Mouse (Mus musculus) ES-E14 (cell line): ENCODE data around the gene Tm4sf1.

Source experiments
- MAFK ChIP-seq: IDR thresholded peaks from 2 replicates; pipeline ENCODE4 v1.6.1; 2014; ENCODE audit warnings: mild to moderate bottlenecking, low read depth, low read length, inconsistent platforms; ENCODE audit not compliant: insufficient read depth
- ZC3H11A ChIP-seq: IDR thresholded peaks from 2 replicates; pipeline ENCODE4 v1.6.1; 2012; ENCODE audit warnings: low read depth, mild to moderate bottlenecking, inconsistent platforms, low read length, borderline replicate concordance

- TF ChIP-seq ZC3H11A = no peak
- TF ChIP-seq MAFK = no peak
Observed at GRCm38 (mm10) chr3:57245242-57245641, 56.5 kb downstream of the Tm4sf1 start.
